Mouse (Mus musculus) activated CD4-positive, CD25-positive, alpha-beta regulatory T cell, adult 4 months (primary cell): ENCODE measurements at regions not wholly inside any gene's neighbourhood (a gene's known extent, or its start where the extent isn't known, plus 50 kb on each side); places are given as distances from the start of the nearest gene placed in this dataset.

Experiments
- ATAC-seq: one replicate; pipeline ENCODE4 v1.8.0; 2017

GRCm38 (mm10) chr15:41154551-41155151 lies 1020.5 kb downstream of the 9330182O14Rik start:
- no peak for ATAC-seq

- ATAC-seq, result no peak
Measured at GRCm38 (mm10) chr15:41155169-41155638, 1021.0 kb downstream of the 9330182O14Rik start.

GRCm38 (mm10) chr15:41157802-41158201 lies 1023.6 kb downstream of the 9330182O14Rik start:
- no peak for ATAC-seq

GRCm38 (mm10) chr15:41162268-41162667 lies 1028.1 kb downstream of the 9330182O14Rik start:
- ATAC-seq, result no peak

- peak; percentile 60 for ATAC-seq
Measured at GRCm38 (mm10) chr15:41162793-41163192, 1028.6 kb downstream of the 9330182O14Rik start.

- ATAC-seq, result peak; percentile 72
Measured at GRCm38 (mm10) chr15:41163643-41164358, 1029.6 kb downstream of the 9330182O14Rik start.

GRCm38 (mm10) chr15:41165534-41165933 lies 1031.4 kb downstream of the 9330182O14Rik start:
- ATAC-seq, result no peak

GRCm38 (mm10) chr15:41190792-41191191 lies 1056.6 kb downstream of the 9330182O14Rik start:
- no peak for ATAC-seq

GRCm38 (mm10) chr15:41193240-41193639 lies 1059.1 kb downstream of the 9330182O14Rik start:
- ATAC-seq, result no peak

GRCm38 (mm10) chr15:41223801-41224200 lies 1089.6 kb downstream of the 9330182O14Rik start:
- ATAC-seq, result no peak

GRCm38 (mm10) chr15:41232406-41233060 lies 1098.4 kb downstream of the 9330182O14Rik start:
- ATAC-seq, result no peak
